Mouse (Mus musculus) brain, embryonic 14.5 days (tissue): ENCODE measurements around the gene Tmem45a.

Source experiments
- CTCF ChIP-seq: fragments of 200-500 bp; IDR thresholded peaks from 2 replicates; pipeline ENCODE4 v1.5.1; 2012; ENCODE audit warnings: inconsistent platforms, mild to moderate bottlenecking, moderate library complexity, borderline replicate concordance; ENCODE audit not compliant: insufficient read depth, insufficient read length; ENCODE audit errors: extremely low read depth
- POLR2A ChIP-seq: fragments of 200-500 bp; IDR thresholded peaks from 2 replicates; pipeline ENCODE4 v1.6.1; 2012; ENCODE audit warnings: mild to moderate bottlenecking, inconsistent platforms, borderline replicate concordance; ENCODE audit not compliant: poor library complexity, insufficient read depth, insufficient read length, severe bottlenecking; ENCODE audit errors: extremely low read depth

DNA sequence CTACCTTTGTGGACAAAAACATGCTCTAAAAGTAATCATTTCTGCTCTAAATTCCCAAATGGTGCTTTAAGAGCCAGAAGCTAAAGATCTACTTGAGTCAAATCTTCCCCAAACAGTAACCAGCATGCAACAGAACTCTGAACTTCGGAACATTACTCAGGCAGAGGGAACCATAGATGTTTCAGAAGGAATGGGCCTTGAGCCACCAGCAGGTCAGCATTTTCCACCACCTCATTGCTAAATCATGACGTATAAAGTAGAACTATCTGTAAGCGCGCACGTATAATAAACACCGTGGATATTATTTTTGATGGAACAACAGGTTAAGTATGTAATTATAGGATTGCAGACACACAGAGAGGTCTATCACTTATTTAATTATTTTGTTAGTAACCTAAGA is 1.2 kb downstream of the Tmem45a start:
- no peak for TF ChIP-seq CTCF
- TF ChIP-seq POLR2A: no peak
